Mouse (Mus musculus) spleen, adult 2 months (tissue): Measurements from ENCODE around the gene Ube2e1. TPM values are rescaled to one million over a fixed set of nuclear protein-coding genes. Genes with fewer than 3 reads are reported as not detected.
"Not testable (repeated sequence)": the region's sequence is repeated elsewhere in the genome, so short reads cannot be mapped to it uniquely, and the experiment has no call there.

Experiments
- DNase-seq, 2 experiments: peaks; one replicate each; pipeline versions ENCODE4 v3.0.0 to v3.0.0-alpha.2; 2012 to 2021; ENCODE audit warnings: low spot score in 2 of 2, low read depth in 1 of 2
- H3K27ac ChIP-seq: fragments of 200-500 bp; 2 replicates; pipeline ENCODE4 v1.5.1; 2012; ENCODE audit warnings: low read length, inconsistent platforms; ENCODE audit not compliant: insufficient read depth
- H3K27me3 ChIP-seq: fragments of 200-500 bp; 2 replicates; pipeline ENCODE4 v1.6.1; 2012; ENCODE audit warnings: mild to moderate bottlenecking, moderate library complexity, low read length, inconsistent platforms; ENCODE audit not compliant: control insufficient read depth, insufficient read depth
- H3K36me3 ChIP-seq: fragments of 200-500 bp; 2 replicates; pipeline ENCODE4 v1.6.1; 2012; ENCODE audit warnings: mild to moderate bottlenecking, low read length, inconsistent platforms; ENCODE audit not compliant: control insufficient read depth, insufficient read depth
- H3K4me1 ChIP-seq: fragments of 200-500 bp; 2 replicates; pipeline ENCODE4 v1.6.1; 2011; ENCODE audit warnings: inconsistent platforms; ENCODE audit not compliant: control insufficient read depth, insufficient read depth, insufficient read length
- H3K4me3 ChIP-seq: fragments of 200-500 bp; 2 replicates; pipeline ENCODE4 v1.5.1; 2011; ENCODE audit warnings: mild to moderate bottlenecking, inconsistent platforms; ENCODE audit not compliant: insufficient read depth, insufficient read length; ENCODE audit errors: extremely low read depth
- CTCF ChIP-seq: fragments of 200-500 bp; IDR thresholded peaks from 2 replicates; pipeline ENCODE4 v1.5.1; 2011; ENCODE audit warnings: mild to moderate bottlenecking, inconsistent platforms; ENCODE audit not compliant: insufficient read depth, insufficient read length, insufficient replicate concordance; ENCODE audit errors: extremely low read depth
- POLR2A ChIP-seq: fragments of 200-500 bp; IDR thresholded peaks from 2 replicates; pipeline ENCODE4 v1.6.1; 2011; ENCODE audit warnings: low read depth, low read length, inconsistent platforms
- WGBS: fragments of 180-500 bp; shearing (Covaris S2); methylation state at CpG from one replicate; pipeline ENCODE4 v1.1.7; 2018; 5-methylcytosine and 5-hydroxymethylcytosine counted together
- polyA plus RNA-seq: library from polyadenylated mRNA; depleted of rRNA; stranded (reverse); fragments of >200 nt; gene quantifications from 2 replicates; pipeline ENCODE4 v1.2.3, GENCODE M21; 2012

The Ube2e1 gene
- polyA plus RNA-seq, 1 experiment: 12.7 TPM

GRCm38 (mm10) chr14:18284581-18284980, 47.1 kb downstream of the Ube2e1 start:
- Histone ChIP-seq H3K27me3 (no peaks in the 10 kb centered on the region), H3K36me3 (peaks cover 1% of the 10 kb centered on the region), H3K4me3 (no peak overlapping the region), H3K4me1 (no peaks in the 10 kb centered on the region; the same call in 1 of the 2 replicates), H3K27ac (no peak overlapping the region)
- DNase-seq: no peak
- TF ChIP-seq POLR2A (no peak), CTCF (no peak)
- 76% methylated on average over 2 of the region's 2 CpGs for WGBS

- H3K27ac ChIP-seq: no peak overlapping the region
- DNase-seq: no peak
- H3K4me3 ChIP-seq: no peak overlapping the region
- TF ChIP-seq POLR2A (no peak), CTCF (no peak)
- H3K27me3 ChIP-seq: no peaks in the 10 kb centered on the region
- H3K36me3 ChIP-seq: peaks cover 13% of the 10 kb centered on the region
- H3K4me1 ChIP-seq: no peaks in the 10 kb centered on the region; the same call in 1 of the 2 replicates
- WGBS: 93% methylated on average over 5 of the region's 5 CpGs
Measured at GRCm38 (mm10) chr14:18280375-18280774, 51.3 kb downstream of the Ube2e1 start.

DNA sequence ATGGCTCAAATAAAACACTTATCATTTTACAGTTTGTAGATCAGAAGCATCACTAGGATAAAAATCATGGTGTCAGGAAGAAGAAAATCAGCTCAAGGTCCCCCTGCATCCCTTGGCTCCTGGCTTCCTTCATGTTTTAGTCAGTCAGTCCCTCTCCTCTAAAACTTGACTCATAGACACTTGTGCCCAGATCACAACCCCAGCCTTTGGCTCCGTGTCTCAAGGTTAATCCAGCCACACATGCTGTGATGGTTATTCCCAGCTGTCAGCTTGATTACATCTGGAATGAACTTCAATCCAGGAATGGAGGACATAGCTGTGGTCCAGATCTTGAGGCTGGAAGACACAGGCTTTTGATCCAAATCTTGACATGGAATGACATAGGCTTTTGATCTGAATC, 57.1 kb downstream of the Ube2e1 start:
- Histone ChIP-seq H3K36me3 (peaks cover 13% of the 10 kb centered on the region), H3K4me3 (no peak overlapping the region), H3K4me1 (no peaks in the 10 kb centered on the region), H3K27me3 (no peaks in the 10 kb centered on the region), H3K27ac (no peak overlapping the region)
- DNase-seq: no peak
- 88% methylated on average over 1 of the region's 1 CpGs for whole genome bisulfite sequencing
- TF ChIP-seq CTCF: no peak
- TF ChIP-seq POLR2A: no peak

DNA sequence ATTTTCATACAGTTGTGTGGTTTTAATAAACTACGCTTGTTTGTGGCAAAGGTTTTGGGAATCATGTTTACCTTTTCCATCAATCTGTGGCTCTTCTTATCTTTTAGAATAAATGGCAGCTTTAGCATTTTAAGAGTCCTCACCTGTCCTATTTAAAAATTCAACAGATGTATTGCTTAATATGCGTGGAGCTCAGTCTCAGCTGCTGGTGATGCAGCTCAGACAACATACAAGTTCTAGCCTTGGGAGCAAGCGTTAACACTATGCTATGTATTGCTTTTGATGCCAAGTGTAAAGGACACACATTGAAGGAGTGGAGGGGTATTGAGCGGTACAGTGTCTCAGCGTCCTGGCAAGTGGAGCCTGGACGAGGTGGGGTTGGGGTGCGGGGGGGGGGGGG, 60.0 kb downstream of the Ube2e1 start:
- TF ChIP-seq CTCF (no peak), POLR2A (no peak)
- Histone ChIP-seq H3K36me3 (peaks cover 12% of the 10 kb centered on the region), H3K27me3 (no peaks in the 10 kb centered on the region), H3K27ac (no peak overlapping the region), H3K4me3 (no peak overlapping the region), H3K4me1 (no peaks in the 10 kb centered on the region)
- WGBS: 12% methylated on average over 7 of the region's 7 CpGs
- DNase-seq: no peak

DNA sequence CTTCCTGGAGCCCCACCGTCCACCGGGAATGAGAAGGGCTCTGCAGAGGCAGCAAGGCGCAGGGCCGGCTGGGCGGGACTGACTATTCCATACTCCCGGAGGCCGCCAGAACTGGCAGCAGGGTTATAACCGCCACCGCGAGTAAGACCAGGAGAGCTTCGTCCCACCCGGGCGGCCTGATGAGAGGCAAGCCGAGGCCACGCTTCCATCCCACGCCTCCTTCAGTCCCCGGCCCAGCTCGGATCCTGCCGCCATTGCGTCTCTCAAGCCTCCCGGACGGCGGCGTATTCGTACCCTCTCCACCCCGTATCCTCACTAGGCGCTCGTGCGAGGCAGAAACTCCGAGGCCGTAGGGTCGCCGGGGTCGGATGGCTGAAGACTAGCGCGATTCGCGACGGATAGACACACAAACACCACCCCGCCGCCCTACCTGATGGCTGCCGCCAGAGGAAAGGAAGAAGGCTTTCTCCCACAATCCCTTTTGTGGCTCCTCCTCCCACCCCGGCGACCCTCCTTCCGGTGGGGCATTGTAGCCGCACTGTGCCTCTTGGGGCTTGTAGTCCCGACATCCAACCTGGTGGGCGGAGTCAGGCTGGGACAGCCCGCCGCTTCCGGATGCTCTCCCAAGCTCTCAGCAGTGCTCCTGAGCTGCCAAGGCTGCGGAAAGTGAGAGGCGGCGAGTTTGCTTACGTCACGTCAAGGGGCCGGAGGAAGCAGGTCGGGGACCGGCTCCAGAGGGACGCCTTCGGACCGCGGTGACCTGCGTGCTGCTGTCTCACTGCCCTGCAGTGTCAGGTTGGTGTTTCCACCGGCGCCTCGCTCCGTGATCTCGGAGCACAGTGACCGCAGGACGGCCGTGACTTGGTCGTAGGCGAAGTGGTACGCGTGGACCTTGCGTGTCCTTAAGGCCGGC, 60.9 kb downstream of the Ube2e1 start, which contains the start of the genes Nkiras1 and Rpl15:
Gene Nkiras1 (plus strand): TSS at position 608 of the 913 bp plus-strand sequence.
Gene Rpl15 (minus strand): TSS at position 863 of the 913 bp plus-strand sequence.
- no peaks in the 10 kb centered on the region for H3K27me3 ChIP-seq
- H3K4me1 ChIP-seq: no peaks in the 10 kb centered on the region
- H3K27ac ChIP-seq: peak within 1 kb of the TSS; percentile 68
- peaks cover 12% of the 10 kb centered on the region for H3K36me3 ChIP-seq
- peak; percentile 89 to 97 for DNase-seq
- WGBS: under 1% methylated on average over 76 of the region's 78 CpGs
- peak within 1 kb of the TSS; percentile 87 for H3K4me3 ChIP-seq
- TF ChIP-seq POLR2A: peak; percentile 52
- no peak for TF ChIP-seq CTCF

- peak overlapping the region; percentile 59; the same call in 1 of the 2 replicates for H3K27ac ChIP-seq
- not testable (repeated sequence) for H3K27me3 ChIP-seq, DNase-seq, H3K4me1 ChIP-seq
- WGBS: 1% methylated on average over 24 of the region's 24 CpGs
- H3K4me3 ChIP-seq: peak overlapping the region; percentile 87
- peaks cover 12% of the 10 kb centered on the region for H3K36me3 ChIP-seq
Measured at GRCm38 (mm10) chr14:18269947-18270528, 61.6 kb downstream of the Ube2e1 start.

- H3K36me3 ChIP-seq: peaks cover 7% of the 10 kb centered on the region
- H3K27me3 ChIP-seq: no peaks in the 10 kb centered on the region
- WGBS: 58% methylated on average over 4 of the region's 4 CpGs
- H3K4me3 ChIP-seq: no peak overlapping the region
- DNase-seq: no peak
- H3K4me1 ChIP-seq: no peaks in the 10 kb centered on the region
- no peak overlapping the region for H3K27ac ChIP-seq
- TF ChIP-seq POLR2A: no peak
- TF ChIP-seq CTCF: no peak
Measured at GRCm38 (mm10) chr14:18263427-18263826, 68.2 kb downstream of the Ube2e1 start.
